Mouse (Mus musculus) myocyte (in vitro differentiated cells): ENCODE results near the gene Msh2.

ENCODE experiments used
- CEBPB ChIP-seq: IDR thresholded peaks from 2 replicates; pipeline ENCODE4 v1.6.1; 2011; ENCODE audit warnings: mild to moderate bottlenecking, moderate library complexity; ENCODE audit not compliant: poor library complexity, insufficient read depth, severe bottlenecking
- E2F4 ChIP-seq: IDR thresholded peaks from one replicate; pipeline ENCODE4 v1.6.1; 2011; ENCODE audit warnings: mild to moderate bottlenecking, control low read depth, moderate library complexity; ENCODE audit not compliant: insufficient read depth
- MAX ChIP-seq: IDR thresholded peaks from one replicate; pipeline ENCODE4 v1.6.1; 2011; ENCODE audit warnings: low read depth, mild to moderate bottlenecking, control low read depth
- MYOD1 ChIP-seq, 3 experiments: IDR thresholded peaks; one replicate each; pipeline ENCODE4 v1.6.1; 2011; ENCODE audit warnings: control low read depth in 2 of 3, low read depth in 2 of 3, mild to moderate bottlenecking in 2 of 3, moderate library complexity in 1 of 3; ENCODE audit not compliant: insufficient read length in 2 of 3, control insufficient read depth in 1 of 3
- MYOG ChIP-seq, 3 experiments: IDR thresholded peaks; one replicate each; pipeline ENCODE4 v1.6.1; 2011; ENCODE audit warnings: control low read depth in 2 of 3, low read depth in 2 of 3, mild to moderate bottlenecking in 2 of 3; ENCODE audit not compliant: insufficient read length in 2 of 3, control insufficient read depth in 1 of 3, insufficient read depth in 1 of 3
- POLR2A ChIP-seq: IDR thresholded peaks from one replicate; pipeline ENCODE4 v1.6.1; 2011; ENCODE audit warnings: low read depth, mild to moderate bottlenecking, control low read depth, moderate library complexity; ENCODE audit not compliant: insufficient read length
- REST ChIP-seq: IDR thresholded peaks from one replicate; pipeline ENCODE4 v1.6.1; 2011; ENCODE audit warnings: mild to moderate bottlenecking, control low read depth, moderate library complexity; ENCODE audit not compliant: insufficient read depth, insufficient read length
- TCF12 ChIP-seq: IDR thresholded peaks from one replicate; pipeline ENCODE4 v1.6.1; 2011; ENCODE audit warnings: mild to moderate bottlenecking, control low read depth; ENCODE audit not compliant: poor library complexity, insufficient read depth, severe bottlenecking
- USF1 ChIP-seq: IDR thresholded peaks from one replicate; pipeline ENCODE4 v1.6.1; 2011; ENCODE audit warnings: low read depth, mild to moderate bottlenecking, control low read depth, moderate library complexity

DNA sequence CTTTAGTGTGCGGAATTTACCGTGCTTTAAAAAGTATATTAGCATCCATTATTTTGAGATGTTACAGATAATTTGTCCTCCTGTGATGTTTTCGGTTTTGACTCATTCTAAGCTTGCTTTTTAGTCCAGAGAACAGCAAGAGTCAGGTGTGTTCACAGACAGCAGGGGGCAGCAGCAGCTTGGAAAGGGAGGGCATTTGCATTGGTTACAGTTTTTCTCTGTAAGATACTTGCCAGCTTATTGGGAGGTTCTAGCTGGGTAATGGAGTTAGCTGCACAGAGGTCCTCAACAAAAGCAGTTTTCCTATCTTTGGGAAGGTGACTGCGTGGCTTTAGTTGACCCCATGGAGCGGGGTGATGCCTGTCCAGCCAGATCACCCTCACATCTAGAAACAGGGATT, 19.8 kb downstream of the Msh2 start:
- TF ChIP-seq CEBPB (no peak), POLR2A (no peak), MYOG (IDR thresholded peaks at IDR 0.05; ENCODE audit: control insufficient read depth in 1 of 3, insufficient read depth in 1 of 3, insufficient read length in 2 of 3, low read depth in 2 of 3) (no peak), TCF12 (no peak), USF1 (no peak), REST (no peak), MYOD1 (IDR thresholded peaks at IDR 0.05; ENCODE audit: control insufficient read depth in 1 of 3, insufficient read length in 2 of 3, low read depth in 2 of 3) (no peak), MAX (no peak), E2F4 (no peak)
